Mouse (Mus musculus) olfactory bulb, adult 2 months (tissue): ENCODE data around the gene Shroom2.

Experiments used
- CTCF ChIP-seq: fragments of 200-500 bp; IDR thresholded peaks from 2 replicates; pipeline ENCODE4 v1.5.1; 2012; ENCODE audit warnings: low read depth, mild to moderate bottlenecking, low read length, moderate library complexity; ENCODE audit not compliant: insufficient read depth
- POLR2A ChIP-seq: fragments of 200-500 bp; IDR thresholded peaks from 2 replicates; pipeline ENCODE4 v1.6.1; 2012; ENCODE audit warnings: mild to moderate bottlenecking, low read depth, low read length, moderate library complexity; ENCODE audit not compliant: insufficient read depth

- TF ChIP-seq POLR2A (no peak), CTCF (no peak)
These were observed 92.9 kb downstream of the Shroom2 start for GRCm38 (mm10) chrX:152676357-152676756.
